Mouse (Mus musculus) left cerebral cortex, adult 11 months (tissue): ENCODE data around the gene Leng9.
"Not testable (repeated sequence)": the region's sequence is repeated elsewhere in the genome, so short reads cannot be mapped to it uniquely, and the experiment has no call there.

Experiments used
- DNase-seq: peaks from one replicate; pipeline ENCODE4 v3.0.0; 2022; ENCODE audit warnings: low spot score

Leng9 gene

GRCm38 (mm10) chr7:4150059-4150541, at the start of gene Leng9:
Gene Leng9 (minus strand): TSS chr7:4150374.
- no peak for DNase-seq

GRCm38 (mm10) chr7:4178438-4178837, 28.3 kb upstream of the Leng9 start:
- no peak for DNase-seq

GRCm38 (mm10) chr7:4170193-4170938, 20.2 kb upstream of the Leng9 start:
- DNase-seq: no peak

- DNase-seq: no peak
These were observed 16.9 kb upstream of the Leng9 start for GRCm38 (mm10) chr7:4167098-4167497.

- no peak for DNase-seq
These were observed 15.1 kb upstream of the Leng9 start for GRCm38 (mm10) chr7:4165286-4165685.

GRCm38 (mm10) chr7:4164090-4164910, 14.1 kb upstream of the Leng9 start, which contains the start of gene Cdc42ep5:
Gene Cdc42ep5 (minus strand): TSS chr7:4164860.
- no peak for DNase-seq

- no peak for DNase-seq
These were observed 13.4 kb upstream of the Leng9 start for GRCm38 (mm10) chr7:4163571-4164072.

GRCm38 (mm10) chr7:4161596-4161995, 11.4 kb upstream of the Leng9 start:
- not testable (repeated sequence) for DNase-seq

- DNase-seq: no peak
These were observed 4.8 kb upstream of the Leng9 start for GRCm38 (mm10) chr7:4154976-4155375.

GRCm38 (mm10) chr7:4154356-4154755, 4.2 kb upstream of the Leng9 start:
- no peak for DNase-seq

GRCm38 (mm10) chr7:4151241-4151640, 1.1 kb upstream of the Leng9 start:
- no peak for DNase-seq

GRCm38 (mm10) chr7:4150811-4151221, 642 bp upstream of the Leng9 start:
- no peak for DNase-seq

GRCm38 (mm10) chr7:4149209-4150054, 742 bp downstream of the Leng9 start:
- peak; percentile 76 for DNase-seq

- DNase-seq: no peak
These were observed 1.6 kb downstream of the Leng9 start for GRCm38 (mm10) chr7:4148341-4149208.

GRCm38 (mm10) chr7:4147836-4148235, 2.3 kb downstream of the Leng9 start:
- DNase-seq: no peak

- DNase-seq: no peak
These were observed 2.8 kb downstream of the Leng9 start for GRCm38 (mm10) chr7:4147371-4147770.

GRCm38 (mm10) chr7:4146241-4147180, 3.7 kb downstream of the Leng9 start:
- DNase-seq: no peak

- no peak for DNase-seq
These were observed 4.5 kb downstream of the Leng9 start for GRCm38 (mm10) chr7:4145552-4146190.
